Mouse (Mus musculus): ENCODE data around the gene Art3. TPM values are rescaled to one million over a fixed set of nuclear protein-coding genes. Genes with fewer than 3 reads are reported as not detected.

The Art3 gene
- polyA plus RNA-seq, 1 experiment from 2014 or later: 65.5 TPM

DNA sequence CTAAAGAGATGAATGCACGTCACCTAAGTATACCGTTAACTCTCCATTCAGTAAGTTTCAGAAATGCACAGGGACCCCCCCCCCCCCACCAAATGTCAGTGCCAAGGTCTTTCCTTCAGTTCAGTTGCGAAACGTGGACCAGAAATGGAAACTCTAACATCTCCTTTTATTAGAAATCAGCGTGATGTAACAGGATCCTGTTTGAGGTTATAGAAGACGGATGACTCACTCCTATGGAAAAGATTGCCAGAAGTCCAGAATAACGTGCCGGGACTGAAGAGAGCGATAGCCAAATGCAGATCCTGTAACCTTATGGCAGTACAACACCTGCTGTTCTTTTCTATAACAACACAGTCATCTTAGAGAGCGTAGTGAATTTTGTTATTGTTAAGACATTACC, 36.8 kb downstream of the Art3 start:
- peaks cover 5% of the 10 kb centered on the region; the same call in 1 of the 2 replicates for H3K4me1 ChIP-seq (replicated peaks)
- ATAC-seq (replicated peaks; ENCODE audit: insufficient number of reproducible peaks, insufficient read depth, low FRiP score, low read depth): no peak
- H3K9ac ChIP-seq: no peak overlapping the region
- no peaks in the 10 kb centered on the region for H3K27me3 ChIP-seq
- no peak overlapping the region for H3K4me3 ChIP-seq
- H3K4me2 ChIP-seq: no peak overlapping the region
- no peaks in the 10 kb centered on the region for H3K36me3 ChIP-seq
- H3K27ac ChIP-seq: 0 out of 2 replicates have a peak overlapping the region, but pooled peaks have one; percentile 15
- WGBS: 40% methylated on average over 10 of the region's 10 CpGs
- no peaks in the 10 kb centered on the region for H3K9me3 ChIP-seq (replicated peaks)

DNA sequence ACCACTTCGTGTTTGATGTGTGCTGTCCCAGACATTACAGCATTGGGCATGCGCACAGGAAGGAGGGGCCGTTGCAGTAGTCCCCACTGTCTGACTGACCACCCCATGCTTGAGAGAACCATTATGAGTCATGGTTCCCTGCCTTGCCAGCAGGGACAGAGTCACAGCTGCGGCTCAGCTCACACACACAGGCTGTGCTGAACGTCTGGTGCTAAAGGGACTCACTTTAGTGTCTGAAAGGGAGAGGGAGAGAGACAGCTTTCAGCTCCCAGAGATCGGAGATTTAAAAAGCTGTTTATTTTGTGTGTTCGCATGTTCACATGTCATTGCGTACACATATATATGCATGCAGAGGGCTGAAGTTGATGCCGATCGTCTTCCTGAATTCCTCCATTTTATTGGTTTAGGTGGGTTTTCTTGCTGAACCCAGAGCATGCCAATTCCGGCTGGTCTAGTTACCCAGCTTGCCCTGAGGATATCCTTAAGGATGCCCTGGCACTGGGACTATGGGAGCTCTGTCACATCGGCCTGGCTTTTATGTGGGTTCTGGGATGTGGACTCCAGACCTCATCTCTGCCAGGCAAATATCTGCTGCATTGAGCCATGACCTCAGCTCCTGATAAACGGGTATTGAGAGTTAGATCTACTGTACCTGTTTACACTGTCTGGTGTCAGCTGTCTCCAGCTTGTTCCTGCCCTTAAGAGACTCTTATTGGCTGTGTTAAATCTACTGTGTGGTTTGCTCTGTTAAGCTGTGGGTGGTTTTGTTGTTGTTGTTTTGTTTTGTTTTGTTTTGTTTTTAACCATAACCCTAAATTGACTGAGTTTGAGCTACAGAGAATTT, 37.7 kb downstream of the Art3 start:
- Histone ChIP-seq H3K36me3 (no peaks in the 10 kb centered on the region), H3K4me2 (no peak overlapping the region), H3K4me3 (no peak overlapping the region), H3K27ac (no peak overlapping the region), H3K27me3 (no peaks in the 10 kb centered on the region), H3K9me3 (replicated peaks) (no peaks in the 10 kb centered on the region), H3K4me1 (replicated peaks) (peaks cover 8% of the 10 kb centered on the region; the same call in 1 of the 2 replicates), H3K9ac (no peak overlapping the region)
- WGBS: 62% methylated on average over 13 of the region's 13 CpGs
- peak; percentile 53; the same call in 1 of the 2 replicates for ATAC-seq (replicated peaks; ENCODE audit: insufficient number of reproducible peaks, insufficient read depth, low FRiP score, low read depth)

- Histone ChIP-seq H3K4me2 (no peak overlapping the region), H3K36me3 (no peaks in the 10 kb centered on the region), H3K27ac (no peak overlapping the region), H3K27me3 (no peaks in the 10 kb centered on the region), H3K9ac (no peak overlapping the region), H3K9me3 (replicated peaks) (no peaks in the 10 kb centered on the region), H3K4me1 (replicated peaks) (peaks cover 8% of the 10 kb centered on the region), H3K4me3 (no peak overlapping the region)
- 77% methylated on average over 6 of the region's 6 CpGs for WGBS
- no peak for ATAC-seq (replicated peaks; ENCODE audit: insufficient number of reproducible peaks, insufficient read depth, low FRiP score, low read depth)
These were observed 38.8 kb downstream of the Art3 start for GRCm38 (mm10) chr5:92370392-92370791.

GRCm38 (mm10) chr5:92370891-92371290, 39.3 kb downstream of the Art3 start:
- no peak for ATAC-seq (replicated peaks; ENCODE audit: insufficient number of reproducible peaks, insufficient read depth, low FRiP score, low read depth)
- no peaks in the 10 kb centered on the region for H3K27me3 ChIP-seq
- H3K36me3 ChIP-seq: no peaks in the 10 kb centered on the region
- no peaks in the 10 kb centered on the region for H3K9me3 ChIP-seq (replicated peaks)
- no peak overlapping the region for H3K4me3 ChIP-seq
- no peak overlapping the region for H3K9ac ChIP-seq
- no peak overlapping the region for H3K27ac ChIP-seq
- H3K4me1 ChIP-seq (replicated peaks): peaks cover 11% of the 10 kb centered on the region
- WGBS: 79% methylated on average over 6 of the region's 6 CpGs
- no peak overlapping the region for H3K4me2 ChIP-seq

DNA sequence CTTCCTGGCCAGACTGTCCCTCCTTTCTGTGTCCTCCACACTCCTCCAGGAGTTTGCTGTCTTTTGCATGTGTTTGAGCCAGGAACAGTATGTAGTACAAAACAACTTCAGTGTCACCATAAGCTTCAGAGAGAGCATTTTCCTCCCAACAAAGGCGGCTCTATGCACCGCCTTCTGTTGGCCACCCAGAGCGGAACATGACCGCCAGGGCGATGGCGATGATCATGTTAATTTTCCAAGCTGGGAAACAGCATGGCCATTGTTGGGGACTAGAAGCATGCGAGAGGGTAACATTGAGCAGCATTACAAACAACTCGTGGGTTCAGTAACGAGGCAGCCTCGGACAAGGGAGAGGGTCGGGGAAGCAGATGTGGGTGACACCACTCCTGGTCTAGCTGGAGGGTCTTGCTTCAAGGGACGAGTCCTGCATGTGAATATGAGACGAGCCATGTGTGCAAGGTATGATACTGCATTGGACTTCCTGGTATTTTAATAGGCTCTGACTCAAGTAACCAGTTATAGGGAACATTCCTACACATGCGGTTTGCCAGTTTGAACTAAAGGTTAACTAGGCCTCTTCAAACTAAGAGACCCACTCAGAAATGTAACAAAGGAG, 39.8 kb downstream of the Art3 start:
- Histone ChIP-seq H3K36me3 (no peaks in the 10 kb centered on the region), H3K4me1 (replicated peaks) (peaks cover 15% of the 10 kb centered on the region), H3K4me2 (no peak overlapping the region), H3K27ac (no peak overlapping the region), H3K9me3 (replicated peaks) (no peaks in the 10 kb centered on the region), H3K4me3 (no peak overlapping the region), H3K9ac (no peak overlapping the region), H3K27me3 (no peaks in the 10 kb centered on the region)
- no peak for ATAC-seq (replicated peaks; ENCODE audit: insufficient number of reproducible peaks, insufficient read depth, low FRiP score, low read depth)
- 84% methylated on average over 14 of the region's 14 CpGs for WGBS

DNA sequence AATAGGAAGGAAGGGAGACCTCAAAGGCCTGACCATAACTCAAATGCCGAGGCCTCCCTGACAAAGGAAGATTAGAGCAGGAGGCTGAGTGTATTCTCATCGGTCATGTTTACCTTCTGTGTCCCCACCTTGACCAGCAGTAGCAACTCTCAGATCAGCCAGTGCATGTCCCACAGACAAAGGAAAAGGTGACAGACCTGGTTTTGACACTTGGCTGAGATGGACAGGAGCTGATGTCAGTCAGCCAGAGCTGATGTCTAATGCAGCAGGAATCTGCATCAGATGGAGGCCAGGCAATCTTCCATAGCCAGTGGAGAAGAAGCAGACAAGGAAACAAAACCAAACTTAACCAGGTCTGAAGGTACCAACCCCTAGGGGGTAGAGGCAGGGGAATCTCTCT, 41.0 kb downstream of the Art3 start:
- Histone ChIP-seq H3K9me3 (replicated peaks) (no peaks in the 10 kb centered on the region), H3K36me3 (no peaks in the 10 kb centered on the region), H3K4me3 (no peak overlapping the region), H3K27me3 (no peaks in the 10 kb centered on the region), H3K4me1 (replicated peaks) (peaks cover 23% of the 10 kb centered on the region), H3K9ac (no peak overlapping the region), H3K4me2 (no peak overlapping the region), H3K27ac (no peak overlapping the region)
- no peak for ATAC-seq (replicated peaks; ENCODE audit: insufficient number of reproducible peaks, insufficient read depth, low FRiP score, low read depth)
- WGBS: 36% methylated on average over 2 of the region's 2 CpGs

- H3K36me3 ChIP-seq: no peaks in the 10 kb centered on the region
- peaks cover 18% of the 10 kb centered on the region for H3K4me1 ChIP-seq (replicated peaks)
- no peak overlapping the region for H3K9ac ChIP-seq
- peak overlapping the region; percentile 13; the same call in 1 of the 2 replicates for H3K4me2 ChIP-seq
- no peaks in the 10 kb centered on the region for H3K9me3 ChIP-seq (replicated peaks)
- WGBS: 38% methylated on average over 6 of the region's 6 CpGs
- H3K27me3 ChIP-seq: no peaks in the 10 kb centered on the region
- peak overlapping the region; percentile 22; the same call in 1 of the 2 replicates for H3K27ac ChIP-seq
- no peak for ATAC-seq (replicated peaks; ENCODE audit: insufficient number of reproducible peaks, insufficient read depth, low FRiP score, low read depth)
- no peak overlapping the region for H3K4me3 ChIP-seq
These were observed 43.1 kb downstream of the Art3 start for GRCm38 (mm10) chr5:92374721-92375142.

DNA sequence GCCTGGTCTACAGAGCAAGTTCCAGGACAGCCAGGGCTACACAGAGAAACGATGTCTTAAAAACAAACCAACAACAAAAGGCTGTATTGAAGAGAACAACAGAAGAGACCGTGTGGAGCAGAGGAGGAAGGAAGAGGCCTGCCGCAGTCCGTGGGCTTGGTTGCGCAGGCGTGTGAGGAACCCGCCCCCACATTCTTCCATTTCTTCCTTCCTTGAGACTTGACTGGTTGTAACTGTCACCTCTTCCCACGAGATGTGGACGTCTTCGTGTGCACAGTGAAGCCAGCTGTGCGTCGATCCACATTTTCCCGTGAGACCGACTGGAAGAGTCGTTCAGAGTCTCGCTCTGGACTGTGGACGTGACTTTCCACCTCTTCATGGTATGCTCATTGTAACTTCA, 43.7 kb downstream of the Art3 start:
- Histone ChIP-seq H3K27ac (peak overlapping the region; percentile 22; the same call in 1 of the 2 replicates), H3K9ac (no peak overlapping the region), H3K36me3 (no peaks in the 10 kb centered on the region), H3K9me3 (replicated peaks) (no peaks in the 10 kb centered on the region), H3K4me2 (peak overlapping the region; percentile 13; the same call in 1 of the 2 replicates), H3K4me1 (replicated peaks) (peaks cover 18% of the 10 kb centered on the region), H3K27me3 (no peaks in the 10 kb centered on the region), H3K4me3 (no peak overlapping the region)
- WGBS: 68% methylated on average over 17 of the region's 17 CpGs
- ATAC-seq (replicated peaks; ENCODE audit: insufficient number of reproducible peaks, insufficient read depth, low FRiP score, low read depth): 0 out of 2 replicates have a peak, but pooled peaks have one; percentile 14

DNA sequence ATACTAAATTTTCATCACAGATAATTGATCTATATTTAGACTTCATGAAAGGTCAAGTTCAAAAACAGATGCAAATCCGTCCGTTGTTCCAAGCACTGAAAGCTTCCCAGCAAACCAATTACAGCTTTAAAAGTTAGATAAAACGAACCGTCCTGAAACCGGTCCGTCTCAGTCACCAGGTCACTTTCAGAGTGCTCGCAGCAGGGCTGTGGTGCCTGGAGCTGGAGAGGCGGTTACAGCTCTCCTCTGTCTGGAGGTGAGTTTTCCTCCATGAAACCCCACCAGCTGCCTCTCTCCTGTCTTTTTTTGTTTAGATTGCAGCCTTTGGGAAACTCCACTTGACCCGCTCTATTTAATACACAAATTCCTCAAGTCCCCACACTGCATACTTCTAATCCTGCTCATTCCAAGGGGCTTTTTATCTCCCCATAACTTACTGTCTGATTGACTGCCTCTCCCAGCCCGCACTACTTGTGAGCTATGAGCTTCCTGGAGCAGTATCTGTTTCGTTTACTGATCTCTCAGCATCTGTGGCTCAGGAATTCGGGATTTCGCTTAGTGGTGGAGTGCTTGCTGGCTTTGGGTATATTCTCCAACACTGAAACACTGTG, 45.3 kb downstream of the Art3 start:
- Histone ChIP-seq H3K27ac (no peak overlapping the region), H3K27me3 (no peaks in the 10 kb centered on the region), H3K9me3 (replicated peaks) (no peaks in the 10 kb centered on the region), H3K4me3 (no peak overlapping the region), H3K9ac (no peak overlapping the region), H3K4me2 (peak overlapping the region; percentile 42), H3K4me1 (replicated peaks) (peaks cover 18% of the 10 kb centered on the region), H3K36me3 (no peaks in the 10 kb centered on the region)
- WGBS: 19% methylated on average over 13 of the region's 13 CpGs
- ATAC-seq (replicated peaks; ENCODE audit: insufficient number of reproducible peaks, insufficient read depth, low FRiP score, low read depth): no peak

DNA sequence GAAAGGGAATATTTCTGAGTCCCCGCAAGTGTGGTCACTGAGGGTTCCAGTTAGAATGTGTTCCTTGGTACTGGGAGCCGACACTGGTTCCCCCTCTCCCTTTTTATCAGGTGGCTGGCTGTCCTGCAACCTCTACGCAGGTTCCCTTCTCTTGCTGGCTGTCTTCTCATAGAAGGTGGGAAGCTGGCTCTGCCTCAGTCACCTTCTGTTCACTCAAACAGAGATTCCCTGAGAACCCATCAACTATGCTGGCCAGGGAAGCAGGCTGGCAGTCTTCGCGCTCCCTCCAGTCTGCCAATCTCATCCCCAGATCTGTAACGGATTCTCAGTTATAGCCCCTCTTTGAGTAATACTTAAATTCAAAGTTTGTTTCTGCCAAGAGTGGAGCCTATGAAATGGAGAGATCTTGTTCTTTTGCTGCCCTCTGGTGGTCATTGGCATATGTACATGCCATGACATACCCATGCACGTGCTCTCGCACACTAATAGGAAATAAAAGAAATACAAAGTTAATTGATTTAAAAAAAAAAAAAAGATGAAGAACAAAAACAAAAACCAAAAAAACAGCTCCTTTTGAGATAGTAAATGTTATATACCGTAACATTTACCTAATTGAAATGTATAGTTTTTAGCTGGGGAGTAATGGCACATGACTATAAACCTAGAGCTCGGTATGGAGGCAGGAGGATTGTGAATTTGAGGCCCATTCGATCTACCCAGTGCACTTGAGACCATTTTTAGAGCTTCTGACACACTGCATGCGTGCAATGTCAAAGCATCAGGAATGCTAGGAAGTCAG, 50.1 kb downstream of the Art3 start:
- H3K4me1 ChIP-seq (replicated peaks): peaks cover 15% of the 10 kb centered on the region
- H3K27ac ChIP-seq: no peak overlapping the region
- H3K9ac ChIP-seq: no peak overlapping the region
- H3K9me3 ChIP-seq (replicated peaks): no peaks in the 10 kb centered on the region
- no peak overlapping the region for H3K4me2 ChIP-seq
- no peaks in the 10 kb centered on the region for H3K27me3 ChIP-seq
- no peak for ATAC-seq (replicated peaks; ENCODE audit: insufficient number of reproducible peaks, insufficient read depth, low FRiP score, low read depth)
- WGBS: 29% methylated on average over 12 of the region's 12 CpGs
- no peaks in the 10 kb centered on the region for H3K36me3 ChIP-seq
- no peak overlapping the region for H3K4me3 ChIP-seq

DNA sequence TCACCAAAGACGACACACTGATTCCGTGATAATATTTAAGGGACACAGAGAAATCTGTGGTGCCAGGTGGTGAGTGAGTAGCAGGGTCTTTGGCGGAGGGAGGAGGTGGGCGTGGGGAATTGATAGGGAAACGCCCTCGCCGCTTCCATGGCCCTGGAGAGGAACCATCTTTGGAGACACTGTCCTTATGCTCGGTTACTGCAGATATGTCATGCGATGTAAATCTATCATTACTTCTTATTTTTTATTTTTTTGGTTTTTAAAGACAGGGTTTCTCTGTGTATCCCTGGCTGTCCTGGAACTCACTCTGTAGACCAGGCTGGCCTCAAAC, 50.7 kb downstream of the Art3 start:
- peaks cover 15% of the 10 kb centered on the region for H3K4me1 ChIP-seq (replicated peaks)
- H3K36me3 ChIP-seq: no peaks in the 10 kb centered on the region
- no peak overlapping the region for H3K4me3 ChIP-seq
- 57% methylated on average over 9 of the region's 9 CpGs for WGBS
- ATAC-seq (replicated peaks; ENCODE audit: insufficient number of reproducible peaks, insufficient read depth, low FRiP score, low read depth): no peak
- H3K4me2 ChIP-seq: no peak overlapping the region
- H3K27ac ChIP-seq: no peak overlapping the region
- H3K9me3 ChIP-seq (replicated peaks): no peaks in the 10 kb centered on the region
- no peak overlapping the region for H3K9ac ChIP-seq
- H3K27me3 ChIP-seq: no peaks in the 10 kb centered on the region

Data from heart, embryonic 15.5 days (tissue).